27 mouse cellular contexts compared by ENCODE assay signal in the genomic region with DNA sequence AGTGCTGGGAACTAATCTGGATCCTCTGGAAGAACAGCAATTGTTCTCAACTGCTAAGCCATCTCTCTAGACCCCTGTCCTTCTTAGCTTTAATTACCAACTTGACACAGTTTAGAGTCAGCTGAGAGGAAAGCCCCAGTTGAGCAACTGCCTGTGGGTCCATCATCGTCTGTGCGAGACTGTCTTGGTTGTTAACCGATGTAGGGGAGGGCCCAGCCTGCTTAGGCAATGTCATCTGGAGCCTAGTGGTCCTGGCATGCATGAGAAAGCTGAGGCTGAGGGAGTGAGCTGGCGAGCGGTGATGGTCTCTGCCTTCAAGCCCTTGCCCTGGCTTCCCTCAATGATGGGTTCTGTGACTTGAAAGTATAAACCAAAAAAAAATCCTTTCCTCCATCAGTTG. TPM values are rescaled to one million over a fixed set of nuclear protein-coding genes. Genes with fewer than 3 reads are reported as not detected.
A peak's percentile ranks its signal among the peaks of the same experiment; 100 is the strongest.
DNase-seq lines count a peak whose midpoint lies in the region; ATAC-seq and TF ChIP-seq lines count a peak whose summit lies in the region.
"Had no signal": no experiment of that assay in that cellular context is flagged by ENCODE, and none has a peak within 500 bp of the region (broad histone marks: within the 10 kb centered on the region; RNA-seq: fewer than 3 reads in every experiment).

No protein-coding gene starts in this region.

- 0 out of 2 replicates have a peak, but pooled peaks cover 4% of the 10 kb centered on the region for H3K9me3 ChIP-seq in limb, embryonic 12.5 days
- no peaks in the 10 kb centered on the region for H3K9me3 ChIP-seq in limb, embryonic 10.5 days (replicated peaks)
- H3K9me3 ChIP-seq: embryonic facial prominence, embryonic 10.5 days; embryonic facial prominence, embryonic 12.5 days; forebrain, embryonic 13.5 days; forebrain, embryonic 15.5 days; G1E had no signal

- 86% methylated on average over 5 of the region's 5 CpGs for WGBS in limb, embryonic 12.5 days
- 92% methylated on average over 5 of the region's 5 CpGs for WGBS in limb, embryonic 10.5 days

- H3K27me3 ChIP-seq in limb, embryonic 12.5 days = peaks cover 2% of the 10 kb centered on the region; the same call in 1 of the 2 replicates
- H3K27me3 ChIP-seq in limb, embryonic 10.5 days (ENCODE audit: low read depth, poor library complexity, severe bottlenecking) = no peaks in the 10 kb centered on the region; the same call in 1 of the 2 replicates
- H3K27me3 ChIP-seq: CH12.LX; forebrain, embryonic 13.5 days; forebrain, embryonic 15.5 days; Patski had no signal

- no peak overlapping the region for H3K4me3 ChIP-seq in limb, embryonic 12.5 days (replicated peaks)
- no peak overlapping the region for H3K4me3 ChIP-seq in limb, embryonic 10.5 days
- no peak overlapping the region for H3K4me3 ChIP-seq in bone marrow macrophage, adult 2 months (ENCODE audit: insufficient read depth, low read length)
- H3K4me3 ChIP-seq: embryonic facial prominence, embryonic 10.5 days; embryonic facial prominence, embryonic 12.5 days; forebrain, embryonic 13.5 days; forebrain, embryonic 15.5 days had no signal

- H3K36me3 ChIP-seq in limb, embryonic 12.5 days = no peaks in the 10 kb centered on the region
- no peaks in the 10 kb centered on the region for H3K36me3 ChIP-seq in limb, embryonic 10.5 days
- H3K36me3 ChIP-seq: embryonic facial prominence, embryonic 10.5 days; embryonic facial prominence, embryonic 12.5 days; forebrain, embryonic 15.5 days; G1E had no signal

- no peak for DNase-seq in limb, embryonic 10.5 days (ENCODE audit: low spot score)
- DNase-seq in induced T-regulatory cell, adult 2 months (ENCODE audit: low read depth) = peak; percentile 36
- no peak for DNase-seq in adrenal gland, adult 8-10 months
- no peak for DNase-seq in left cerebral cortex, postnatal 25 days (ENCODE audit: low spot score in 2 of 2)
- DNase-seq: adrenal gland, postnatal 10 days; adrenal gland, postnatal 25 days; B cell, adult 2 months; cerebellum, adult 11-12 months; cerebellum, adult 2 months; cerebellum, adult 9-10 months; cerebellum, postnatal 25 days; forebrain, postnatal 0 days had no signal

- no peak for TF ChIP-seq CTCF in bone marrow macrophage, adult 2 months (IDR thresholded peaks at IDR 0.05; ENCODE audit: low read depth, low read length)

- peaks cover 2% of the 10 kb centered on the region; the same call in 1 of the 2 replicates for H3K4me1 ChIP-seq in limb, embryonic 12.5 days (replicated peaks)
- H3K4me1 ChIP-seq in limb, embryonic 10.5 days = no peaks in the 10 kb centered on the region; the same call in 1 of the 2 replicates
- peaks cover 67% of the 10 kb centered on the region for H3K4me1 ChIP-seq in bone marrow macrophage, adult 2 months (ENCODE audit: control insufficient read depth, insufficient read depth, low read length)
- H3K4me1 ChIP-seq: embryonic facial prominence, embryonic 12.5 days; forebrain, embryonic 13.5 days; forebrain, embryonic 15.5 days had no signal

- 0 out of 2 replicates have a peak overlapping the region, but pooled peaks have one; percentile 8 for H3K9ac ChIP-seq in limb, embryonic 12.5 days (replicated peaks)
- H3K9ac ChIP-seq: embryonic facial prominence, embryonic 12.5 days; forebrain, embryonic 13.5 days; forebrain, embryonic 15.5 days; forebrain, postnatal 0 days had no signal

- TF ChIP-seq POLR2A in bone marrow macrophage, adult 2 months (IDR thresholded peaks at IDR 0.05; ENCODE audit: borderline replicate concordance, low read depth, low read length) = no peak

- no peak for ATAC-seq in limb, embryonic 12.5 days (ENCODE audit: insufficient number of reproducible peaks, insufficient read depth, low FRiP score, low TSS enrichment, low read depth)
- peak; percentile 65; the same call in 1 of the 2 replicates for ATAC-seq in megakaryocyte progenitor cell, adult 5-6 weeks (replicated peaks; ENCODE audit: poor library complexity)
- ATAC-seq: activated CD4-positive, CD25-positive, alpha-beta regulatory T cell, adult 4 months; CD4-positive, CD25-positive, alpha-beta regulatory T cell, adult 4 months; forebrain, embryonic 13.5 days; forebrain, embryonic 15.5 days; forebrain, postnatal 0 days; Patski had no signal

- H3K27ac ChIP-seq in limb, embryonic 12.5 days = no peak overlapping the region
- no peak overlapping the region for H3K27ac ChIP-seq in limb, embryonic 10.5 days
- H3K27ac ChIP-seq in bone marrow macrophage, adult 2 months (ENCODE audit: insufficient read depth, low read depth, low read length) = 0 out of 2 replicates have a peak overlapping the region, but pooled peaks have one; percentile 2
- H3K27ac ChIP-seq: embryonic facial prominence, embryonic 10.5 days; embryonic facial prominence, embryonic 12.5 days; forebrain, embryonic 13.5 days; forebrain, embryonic 15.5 days had no signal

- intact Hi-C loops in left cerebral cortex, postnatal 25 days (cut with DNase I) = no loop called here

- H3K4me2 ChIP-seq in limb, embryonic 12.5 days = no peak overlapping the region
- H3K4me2 ChIP-seq: embryonic facial prominence, embryonic 12.5 days; forebrain, embryonic 13.5 days; forebrain, embryonic 15.5 days had no signal

RNA-seq across cellular contexts. Expression of gene 9930022D16Rik, which starts 1.1 kb away (rescaled TPM):
- polyA plus RNA-seq in limb, embryonic 12.5 days (2016; fragmentation: Nextera tagmentation; extraction: Ambion mirVana) = not detected in 2 replicates
- polyA plus RNA-seq in limb, embryonic 10.5 days (2016; fragmentation: Nextera tagmentation; extraction: Ambion mirVana) = not detected in 2 replicates
- polyA plus RNA-seq in bone marrow macrophage, adult 2 months (2012; ENCODE audit: insufficient read depth, insufficient read length, missing spikeins) = 0.40 and 0.49 TPM in 2 replicates
- total RNA-seq in megakaryocyte progenitor cell, adult 5-6 weeks (2015) = not detected in 2 replicates
- not detected in 2 replicates for total RNA-seq in megakaryocyte progenitor cell, adult 5-6 weeks (2017)
- not detected for total RNA-seq in adrenal gland, adult 8-10 months (2022)
- total RNA-seq in left cerebral cortex, postnatal 25 days (2021) = not detected
- total RNA-seq: adrenal gland, adult 18-20 months; adrenal gland, postnatal 10 days; adrenal gland, postnatal 25 days; adrenal gland, postnatal 4 days; forebrain, postnatal 0 days had no signal
- polyA plus RNA-seq: cerebellum, adult 2 months; embryonic facial prominence, embryonic 10.5 days; embryonic facial prominence, embryonic 12.5 days; forebrain, embryonic 11.5 days; forebrain, embryonic 13.5 days; forebrain, embryonic 15.5 days; forebrain, postnatal 0 days; G1E; Patski had no signal

RNA-seq across cellular contexts. Expression of gene Amz2, which starts 10.9 kb away (rescaled TPM):
- polyA plus RNA-seq in limb, embryonic 12.5 days (2016; fragmentation: Nextera tagmentation; extraction: Ambion mirVana) = 43.2 and 46.8 TPM in 2 replicates
- polyA plus RNA-seq in limb, embryonic 10.5 days (2016; fragmentation: Nextera tagmentation; extraction: Ambion mirVana) = 43.1 and 46.2 TPM in 2 replicates
- polyA plus RNA-seq in bone marrow macrophage, adult 2 months (2012; ENCODE audit: insufficient read depth, insufficient read length, missing spikeins) = 32.5 and 35.5 TPM in 2 replicates
- 34.0 and 37.6 TPM in 2 replicates for total RNA-seq in megakaryocyte progenitor cell, adult 5-6 weeks (2015)
- 51.8 and 65.5 TPM in 2 replicates for total RNA-seq in megakaryocyte progenitor cell, adult 5-6 weeks (2017)
- total RNA-seq in adrenal gland, adult 8-10 months (2022) = 10 to 100 TPM; 42.2 to 58.0 (median 49.0) TPM
- 10 to 100 TPM; 48.3 to 55.4 TPM for total RNA-seq in left cerebral cortex, postnatal 25 days (2021)

RNA-seq across cellular contexts. Expression of gene Gna13, which starts 52.2 kb away (rescaled TPM):
- 20.3 and 22.2 TPM in 2 replicates for polyA plus RNA-seq in limb, embryonic 12.5 days (2016; fragmentation: Nextera tagmentation; extraction: Ambion mirVana)
- 20.1 and 20.6 TPM in 2 replicates for polyA plus RNA-seq in limb, embryonic 10.5 days (2016; fragmentation: Nextera tagmentation; extraction: Ambion mirVana)
- 77.0 and 84.9 TPM in 2 replicates for polyA plus RNA-seq in bone marrow macrophage, adult 2 months (2012; ENCODE audit: insufficient read depth, insufficient read length, missing spikeins)
- total RNA-seq in megakaryocyte progenitor cell, adult 5-6 weeks (2015) = 50.4 and 59.9 TPM in 2 replicates
- 36.3 and 42.8 TPM in 2 replicates for total RNA-seq in megakaryocyte progenitor cell, adult 5-6 weeks (2017)
- total RNA-seq in adrenal gland, adult 8-10 months (2022) = 10 to 100 TPM; 65.1 to 70.3 (median 68.0) TPM
- total RNA-seq in left cerebral cortex, postnatal 25 days (2021) = 10 to 100 TPM; 41.9 to 47.7 TPM

RNA-seq across cellular contexts. Expression of gene Arsg, which starts 58.4 kb away (rescaled TPM):
- polyA plus RNA-seq in limb, embryonic 12.5 days (2016; fragmentation: Nextera tagmentation; extraction: Ambion mirVana) = 2.8 and 4.3 TPM in 2 replicates
- polyA plus RNA-seq in limb, embryonic 10.5 days (2016; fragmentation: Nextera tagmentation; extraction: Ambion mirVana) = 1.5 and 1.7 TPM in 2 replicates
- 3.7 and 4.4 TPM in 2 replicates for polyA plus RNA-seq in bone marrow macrophage, adult 2 months (2012; ENCODE audit: insufficient read depth, insufficient read length, missing spikeins)
- total RNA-seq in megakaryocyte progenitor cell, adult 5-6 weeks (2015) = 2.0 and 2.9 TPM in 2 replicates
- total RNA-seq in megakaryocyte progenitor cell, adult 5-6 weeks (2017) = 1.5 and 1.9 TPM in 2 replicates
- total RNA-seq in adrenal gland, adult 8-10 months (2022) = 10 to 100 TPM in 2 of 4 experiments, 1 to 10 TPM in 2; 5.8 to 18.1 (median 11.7) TPM
- total RNA-seq in left cerebral cortex, postnatal 25 days (2021) = 10 to 100 TPM in 1 of 2 experiments, 1 to 10 TPM in 1; 9.6 to 11.1 TPM

RNA-seq across cellular contexts. Expression of gene Slc16a6, which starts 58.6 kb away (rescaled TPM):
- 3.5 and 3.6 TPM in 2 replicates for polyA plus RNA-seq in limb, embryonic 12.5 days (2016; fragmentation: Nextera tagmentation; extraction: Ambion mirVana)
- 4.7 and 5.1 TPM in 2 replicates for polyA plus RNA-seq in limb, embryonic 10.5 days (2016; fragmentation: Nextera tagmentation; extraction: Ambion mirVana)
- 32.6 and 38.7 TPM in 2 replicates for polyA plus RNA-seq in bone marrow macrophage, adult 2 months (2012; ENCODE audit: insufficient read depth, insufficient read length, missing spikeins)
- total RNA-seq in megakaryocyte progenitor cell, adult 5-6 weeks (2015) = 40.0 and 41.6 TPM in 2 replicates
- total RNA-seq in megakaryocyte progenitor cell, adult 5-6 weeks (2017) = 12.6 and 21.3 TPM in 2 replicates
- total RNA-seq in adrenal gland, adult 8-10 months (2022) = 1 to 10 TPM in 2 of 4 experiments, under 1 TPM in 2; 0.41 to 3.0 (median 1.3) TPM
- total RNA-seq in left cerebral cortex, postnatal 25 days (2021) = 10 to 100 TPM in 1 of 2 experiments, 1 to 10 TPM in 1; 8.7 to 17.3 TPM
